Mouse (Mus musculus): ENCODE data around the gene Bub3.
A peak's percentile ranks its signal among the peaks of the same experiment; 100 is the strongest.

Bub3 gene

DNA sequence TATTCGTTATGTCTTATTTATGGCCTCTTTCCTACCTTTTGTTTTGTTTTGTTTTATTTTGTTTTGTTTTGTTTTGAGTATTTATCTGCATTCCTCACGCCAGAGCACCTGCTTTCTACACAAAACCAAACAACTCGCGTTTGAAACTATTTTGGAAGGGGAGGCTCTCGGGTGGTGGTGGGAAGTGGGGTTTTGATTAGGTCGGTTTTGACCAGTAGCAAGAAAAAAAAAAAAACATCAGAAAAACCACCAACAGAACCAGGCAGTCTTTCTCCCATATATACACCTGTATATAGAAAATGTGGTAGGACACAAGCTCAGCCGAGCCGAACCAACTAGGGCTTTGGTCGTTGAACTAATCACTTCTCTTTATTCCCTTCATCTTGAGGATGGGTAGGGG, 3.9 kb upstream of the Bub3 start:
- DNase-seq (ENCODE audit: low read depth, low spot score), result no peak

DNA sequence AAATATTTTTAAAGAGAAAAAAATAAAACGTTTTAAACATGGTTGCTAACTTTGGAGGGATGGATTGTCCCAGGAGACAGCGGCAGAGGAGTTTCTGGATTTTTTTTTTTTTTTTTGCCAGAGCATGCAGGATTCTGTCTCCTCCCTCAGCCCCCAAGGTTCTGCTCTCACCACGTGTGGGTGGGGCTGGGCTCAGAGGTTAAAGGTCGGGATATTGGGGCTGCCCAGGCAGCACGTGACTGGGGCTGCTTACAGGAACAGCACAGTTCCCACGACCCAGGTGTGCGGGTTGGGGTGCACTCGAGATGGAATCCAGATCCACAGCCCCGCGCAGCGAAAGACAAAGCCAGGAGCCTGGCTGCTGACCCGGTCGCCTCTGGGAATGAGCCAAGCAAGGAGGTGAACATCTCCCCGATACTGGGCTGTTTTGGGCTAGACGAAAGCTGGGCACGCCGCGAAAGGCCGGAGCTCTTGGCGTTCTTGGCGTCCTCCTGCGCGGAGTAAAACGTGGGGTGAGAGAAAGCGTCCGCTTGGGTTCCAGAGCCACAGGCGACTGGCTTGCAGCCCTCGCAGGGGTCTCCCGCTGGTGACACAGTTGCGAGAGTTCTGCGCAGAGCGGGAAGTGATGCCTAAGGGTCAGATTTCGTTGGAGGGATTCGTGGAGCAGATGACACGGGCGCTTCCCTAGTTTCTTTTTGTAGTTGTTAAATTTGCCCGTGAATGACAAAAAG, 3.3 kb upstream of the Bub3 start:
- DNase-seq (ENCODE audit: low read depth, low spot score), result peak; percentile 67

DNA sequence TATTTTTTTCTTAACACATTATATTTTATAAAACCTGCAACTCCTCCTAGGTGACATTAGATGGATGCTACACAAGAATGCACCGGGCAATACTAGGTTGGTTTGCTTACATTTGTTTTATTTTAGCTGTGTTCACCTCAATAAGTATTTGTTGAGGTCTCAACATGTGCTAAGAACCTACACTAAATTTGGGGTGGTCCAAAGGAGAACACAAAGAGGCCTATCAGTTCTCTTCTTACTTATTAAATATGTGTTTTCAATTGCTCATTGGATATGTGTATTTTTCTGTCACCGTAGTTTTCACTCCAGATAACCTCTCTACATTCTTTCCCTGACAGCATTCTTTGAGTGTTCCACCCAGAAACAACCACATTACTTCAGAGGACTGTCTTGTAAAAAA, 2.3 kb upstream of the Bub3 start:
- no peak for DNase-seq (ENCODE audit: low read depth, low spot score)

DNA sequence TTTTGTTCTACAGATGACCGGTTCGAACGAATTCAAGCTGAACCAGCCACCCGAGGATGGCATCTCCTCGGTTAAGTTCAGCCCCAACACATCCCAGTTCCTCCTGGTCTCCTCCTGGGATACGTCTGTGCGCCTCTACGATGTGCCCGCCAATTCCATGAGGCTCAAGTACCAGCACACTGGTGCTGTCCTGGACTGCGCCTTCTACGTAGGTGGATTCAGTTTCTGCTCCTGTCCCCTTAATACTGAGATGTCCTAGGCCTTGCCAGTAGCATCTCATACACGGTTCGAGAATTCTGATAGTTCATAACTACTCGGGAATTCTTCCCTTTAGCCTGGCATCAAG, 648 bp downstream of the Bub3 start:
- DNase-seq (ENCODE audit: low read depth, low spot score), result no peak

- DNase-seq (ENCODE audit: low read depth, low spot score), result peak; percentile 21
Observed at GRCm38 (mm10) chr7:131575246-131575645, 15.2 kb downstream of the Bub3 start.

GRCm38 (mm10) chr7:131582178-131582577, 22.2 kb downstream of the Bub3 start:
- DNase-seq (ENCODE audit: low read depth, low spot score), result no peak

DNA sequence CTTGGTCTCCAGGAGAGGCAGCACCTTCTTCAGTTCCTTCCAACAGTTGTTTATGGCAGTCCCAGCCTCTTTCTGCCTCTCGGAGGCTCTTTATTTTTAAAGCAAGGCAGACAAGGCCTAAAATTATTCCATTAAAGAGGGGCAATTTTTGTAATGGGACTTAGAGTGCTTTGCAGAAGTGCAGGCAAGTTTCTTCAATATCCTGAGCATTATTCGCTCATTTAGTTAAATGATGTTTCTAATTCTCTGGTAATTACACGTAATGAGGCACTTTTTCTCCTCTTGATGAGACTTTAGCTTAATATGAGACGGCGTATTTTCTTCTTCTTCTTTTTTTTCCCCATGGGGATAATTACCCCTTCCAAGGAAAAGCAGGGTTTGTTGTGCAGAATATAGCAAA, 25.5 kb downstream of the Bub3 start:
- no peak for DNase-seq (ENCODE audit: low read depth, low spot score)

DNA sequence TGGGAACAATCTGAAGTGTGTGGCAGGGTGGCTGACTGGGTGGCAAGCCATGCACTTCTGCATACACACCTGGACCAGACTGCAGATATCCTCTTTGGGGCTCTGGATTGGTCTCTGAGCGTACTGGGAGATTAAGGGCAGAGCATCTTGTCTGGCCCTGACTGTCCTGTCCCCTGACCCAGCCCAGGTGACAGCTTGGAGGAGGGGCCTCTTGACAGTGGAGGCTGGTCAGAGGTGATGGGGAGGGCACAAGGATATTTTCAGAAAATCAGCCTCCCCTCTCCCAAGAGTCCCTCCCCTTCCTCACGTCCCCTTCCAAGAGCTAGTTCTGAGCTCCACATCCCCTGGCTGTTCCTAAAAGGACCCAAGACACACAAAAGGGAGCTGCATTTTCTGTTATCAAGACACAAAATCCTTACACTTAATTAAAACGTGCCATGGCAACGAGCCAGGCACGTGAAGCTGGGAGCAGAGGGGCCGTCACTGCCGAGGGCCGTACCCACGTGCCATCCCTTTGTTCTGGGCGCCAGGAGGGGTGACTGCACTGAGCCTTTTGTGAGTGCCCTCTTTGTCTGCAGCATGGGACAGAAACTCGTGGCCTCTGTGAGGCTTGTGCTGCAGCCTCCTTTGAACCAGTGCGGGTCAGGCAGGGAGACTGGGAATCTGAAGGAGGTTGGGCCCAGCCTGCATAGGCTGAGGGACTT, 37.9 kb downstream of the Bub3 start:
- no peak for DNase-seq (ENCODE audit: low read depth, low spot score)

- peak; percentile 35 for DNase-seq (ENCODE audit: low read depth, low spot score)
Observed at GRCm38 (mm10) chr7:131598483-131598824, 38.4 kb downstream of the Bub3 start.

- DNase-seq (ENCODE audit: low read depth, low spot score), result no peak
Observed at GRCm38 (mm10) chr7:131602106-131602505, 42.1 kb downstream of the Bub3 start.

DNA sequence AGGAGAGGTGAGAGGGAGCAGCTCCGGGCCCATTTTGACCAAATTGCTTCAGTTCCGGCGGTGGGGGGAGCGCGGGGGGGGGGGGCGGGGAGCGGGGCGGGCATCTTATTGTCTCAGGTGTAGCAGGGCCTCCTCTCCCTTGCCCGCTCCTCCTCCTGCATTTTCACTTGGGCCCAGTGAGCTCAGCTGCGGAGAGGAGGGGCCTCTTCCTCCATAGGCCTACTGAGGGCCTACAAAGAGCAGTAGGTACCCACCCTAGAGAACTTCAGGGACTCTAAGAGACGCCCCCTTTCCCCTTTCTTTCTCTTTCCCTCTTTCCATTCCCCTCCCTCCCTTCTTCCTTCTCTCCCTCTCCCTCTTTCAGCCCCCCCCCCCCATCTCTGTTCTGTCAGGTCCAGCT, 43.2 kb downstream of the Bub3 start:
- no peak for DNase-seq (ENCODE audit: low read depth, low spot score)

GRCm38 (mm10) chr7:131604946-131605345, 44.9 kb downstream of the Bub3 start:
- DNase-seq (ENCODE audit: low read depth, low spot score), result no peak

DNA sequence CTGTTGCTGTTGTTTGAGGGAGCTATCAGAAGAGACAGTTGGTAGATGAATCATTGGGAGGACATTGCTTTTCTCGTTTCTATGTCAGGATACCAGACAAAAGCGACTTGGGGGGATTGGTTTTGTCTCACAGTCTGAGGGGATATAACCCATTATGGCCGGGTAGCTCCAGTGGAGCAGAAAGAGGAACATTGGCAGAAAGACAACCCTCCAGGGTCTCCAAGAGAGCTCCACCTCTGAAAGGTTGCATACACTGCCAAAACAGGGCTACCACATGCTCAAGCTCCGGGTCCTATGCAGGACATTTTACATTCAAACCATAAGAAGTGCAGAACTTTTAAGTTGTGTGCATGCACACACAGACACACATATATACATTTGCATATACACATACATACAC, 45.5 kb downstream of the Bub3 start:
- no peak for DNase-seq (ENCODE audit: low read depth, low spot score)

GRCm38 (mm10) chr7:131608049-131608448, 48.0 kb downstream of the Bub3 start:
- no peak for DNase-seq (ENCODE audit: low read depth, low spot score)

DNA sequence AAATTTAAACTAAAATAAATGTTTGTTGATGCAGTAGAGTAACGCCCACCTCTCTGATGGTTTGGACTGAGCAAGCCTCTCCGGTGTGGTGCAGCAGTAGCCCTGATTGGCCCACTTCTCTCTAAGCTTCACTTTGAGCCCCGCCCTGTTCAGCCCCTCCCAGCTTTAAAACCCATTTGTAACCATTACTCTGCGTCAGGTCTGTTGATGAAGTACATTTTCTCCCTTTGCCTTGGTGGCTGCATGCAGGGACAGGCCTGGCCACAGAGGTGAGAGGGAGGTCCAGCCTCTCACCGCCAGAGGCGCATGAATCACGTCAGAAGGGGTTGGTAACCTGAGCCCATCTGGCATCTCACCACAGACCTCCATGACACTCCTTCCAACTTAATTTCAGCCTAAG, 49.7 kb downstream of the Bub3 start:
- peak; percentile 47 for DNase-seq (ENCODE audit: low read depth, low spot score)

Measured in ZHBTc4 (cell line).